Mouse (Mus musculus): ENCODE measurements around the gene Skap1. TPM values are rescaled to one million over a fixed set of nuclear protein-coding genes. Genes with fewer than 3 reads are reported as not detected.
A peak's percentile ranks its signal among the peaks of the same experiment; 100 is the strongest.

Skap1 gene
- polyA plus RNA-seq, 1 experiment = 2.3 TPM

DNA sequence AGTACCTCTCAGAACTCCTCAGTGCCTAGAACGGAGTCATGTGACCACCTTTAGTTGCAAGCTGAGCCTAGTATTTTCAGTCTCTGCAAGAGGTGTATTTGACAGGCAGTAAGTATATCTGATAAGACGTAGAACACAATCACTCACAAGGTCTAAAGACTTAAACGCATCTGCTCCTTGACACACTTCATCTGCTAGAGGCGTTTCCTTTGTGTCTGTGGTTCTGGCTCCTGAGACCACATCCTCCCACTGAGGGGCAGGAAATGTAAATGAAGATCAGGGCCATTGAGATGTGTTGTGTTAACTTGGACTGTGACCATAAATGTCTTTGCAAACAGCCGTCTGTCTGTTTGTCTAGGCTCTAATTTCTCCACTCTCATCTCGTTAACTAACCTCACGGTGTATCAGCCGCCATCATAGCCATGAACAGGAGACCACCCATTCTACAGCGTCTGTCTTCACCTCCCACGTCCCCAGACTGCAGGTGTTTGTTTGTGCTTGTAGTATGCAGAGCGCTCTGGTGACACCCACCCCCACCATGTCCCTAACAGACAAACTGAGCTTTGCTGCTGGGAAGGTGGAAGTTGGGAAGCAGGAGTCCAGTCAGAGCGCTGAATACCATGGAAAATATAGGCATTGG is 22.7 kb upstream of the Skap1 start:
- TF ChIP-seq CTCF (IDR thresholded peaks at IDR 0.05; ENCODE audit: borderline replicate concordance, extremely low read depth, insufficient read depth, insufficient read length) (no peak), POLR2A (IDR thresholded peaks at IDR 0.05; ENCODE audit: borderline replicate concordance, extremely low read depth, insufficient read depth, insufficient read length, poor library complexity, severe bottlenecking) (no peak)
- no peak for DNase-seq (ENCODE audit: low read depth)

DNA sequence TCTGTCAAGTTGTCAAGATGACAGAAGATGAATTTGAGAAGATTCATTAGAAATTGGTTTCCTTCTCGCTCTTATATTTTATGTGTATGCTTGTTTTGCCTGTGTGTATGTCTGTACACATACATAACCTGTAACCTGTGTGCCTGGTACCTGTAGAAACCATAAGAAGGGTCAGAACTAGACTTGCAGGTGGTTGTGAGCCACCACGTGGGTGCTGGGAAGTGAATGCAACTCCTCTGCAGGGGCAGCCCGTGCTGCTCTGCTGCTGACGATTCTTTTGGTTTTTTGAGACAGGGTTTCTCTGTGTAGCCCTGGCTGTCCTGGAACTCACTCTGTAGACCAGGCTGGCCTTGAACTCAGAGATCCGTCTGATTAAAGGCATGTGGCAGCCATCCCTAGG is 21.9 kb upstream of the Skap1 start:
- no peak for DNase-seq (ENCODE audit: low read depth)
- TF ChIP-seq CTCF (IDR thresholded peaks at IDR 0.05; ENCODE audit: borderline replicate concordance, extremely low read depth, insufficient read depth, insufficient read length) = no peak
- TF ChIP-seq POLR2A (IDR thresholded peaks at IDR 0.05; ENCODE audit: borderline replicate concordance, extremely low read depth, insufficient read depth, insufficient read length, poor library complexity, severe bottlenecking) = no peak

DNA sequence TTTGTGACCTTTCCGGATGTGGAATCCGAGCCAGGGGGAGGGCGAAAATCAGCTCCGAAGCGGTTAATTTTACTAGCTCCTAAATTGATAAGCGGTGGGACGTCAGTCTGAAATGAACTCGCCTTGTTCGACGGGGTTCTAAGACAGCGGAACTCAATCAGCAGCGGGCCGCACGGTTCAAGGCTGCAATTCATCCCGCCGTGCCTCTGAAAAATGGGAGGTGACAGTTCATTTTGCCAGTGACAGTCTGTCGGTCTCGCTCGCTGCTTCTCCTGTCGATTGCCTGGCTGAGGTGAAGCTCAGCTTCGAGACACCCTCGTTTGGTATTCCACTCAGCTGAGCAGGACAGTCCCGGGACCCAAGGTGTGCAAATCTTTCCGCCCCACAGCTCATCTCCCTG is 16.5 kb upstream of the Skap1 start:
- no peak for TF ChIP-seq POLR2A (IDR thresholded peaks at IDR 0.05; ENCODE audit: borderline replicate concordance, extremely low read depth, insufficient read depth, insufficient read length, poor library complexity, severe bottlenecking)
- TF ChIP-seq CTCF (IDR thresholded peaks at IDR 0.05; ENCODE audit: borderline replicate concordance, extremely low read depth, insufficient read depth, insufficient read length) = no peak
- no peak for DNase-seq (ENCODE audit: low read depth)

DNA sequence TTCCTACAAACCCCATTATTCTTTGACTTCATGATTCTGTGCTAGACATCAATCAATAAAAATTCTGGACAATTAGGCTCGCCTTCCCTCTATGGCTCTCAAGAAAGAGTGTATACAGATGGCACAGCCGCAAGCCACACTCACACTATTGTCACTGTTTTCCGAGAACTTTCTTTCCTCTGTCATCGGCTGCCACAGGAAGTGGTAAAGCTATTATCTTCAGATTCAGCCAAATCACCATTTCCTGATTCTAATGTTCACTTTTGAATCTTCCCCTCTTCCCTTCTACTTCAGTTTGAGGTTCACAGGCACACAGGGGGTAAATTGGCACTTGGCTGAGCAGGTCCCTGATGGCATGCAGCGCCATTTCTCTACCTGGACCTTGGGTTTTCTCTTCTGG is 9.3 kb upstream of the Skap1 start:
- DNase-seq (ENCODE audit: low read depth) = no peak
- TF ChIP-seq POLR2A (IDR thresholded peaks at IDR 0.05; ENCODE audit: borderline replicate concordance, extremely low read depth, insufficient read depth, insufficient read length, poor library complexity, severe bottlenecking) (no peak), CTCF (IDR thresholded peaks at IDR 0.05; ENCODE audit: borderline replicate concordance, extremely low read depth, insufficient read depth, insufficient read length) (no peak)

DNA sequence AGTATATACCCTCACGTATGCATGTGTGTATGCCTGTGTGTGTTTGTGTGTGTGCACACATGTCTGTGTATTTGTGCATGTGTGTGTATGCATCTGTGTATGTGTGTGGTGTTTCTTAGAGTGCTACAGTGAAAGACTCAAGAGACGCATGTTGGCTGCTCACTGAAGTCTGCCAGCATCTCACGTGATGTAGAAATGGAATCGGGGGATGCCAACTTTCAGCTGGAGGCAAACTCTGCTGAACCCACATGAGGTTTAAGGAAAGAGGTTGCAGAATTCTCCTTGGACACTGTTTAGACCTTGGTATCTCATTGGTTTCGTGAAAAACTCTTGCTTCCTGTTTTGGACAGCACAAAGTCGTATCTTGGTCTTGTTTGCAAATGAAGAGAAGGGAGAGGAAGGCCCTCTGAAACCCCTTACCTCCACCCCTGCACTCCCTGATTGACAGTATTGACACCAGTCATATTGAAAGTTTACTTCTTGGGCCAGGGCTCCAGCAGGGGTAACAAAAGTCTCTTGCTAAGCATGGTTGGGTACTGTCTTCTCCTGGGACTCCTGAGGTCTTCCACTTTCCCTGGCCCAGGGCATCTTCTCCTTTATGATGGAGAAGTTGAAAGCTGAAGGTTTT is 8.6 kb upstream of the Skap1 start:
- no peak for DNase-seq (ENCODE audit: low read depth)
- no peak for TF ChIP-seq CTCF (IDR thresholded peaks at IDR 0.05; ENCODE audit: borderline replicate concordance, extremely low read depth, insufficient read depth, insufficient read length)
- no peak for TF ChIP-seq POLR2A (IDR thresholded peaks at IDR 0.05; ENCODE audit: borderline replicate concordance, extremely low read depth, insufficient read depth, insufficient read length, poor library complexity, severe bottlenecking)

DNA sequence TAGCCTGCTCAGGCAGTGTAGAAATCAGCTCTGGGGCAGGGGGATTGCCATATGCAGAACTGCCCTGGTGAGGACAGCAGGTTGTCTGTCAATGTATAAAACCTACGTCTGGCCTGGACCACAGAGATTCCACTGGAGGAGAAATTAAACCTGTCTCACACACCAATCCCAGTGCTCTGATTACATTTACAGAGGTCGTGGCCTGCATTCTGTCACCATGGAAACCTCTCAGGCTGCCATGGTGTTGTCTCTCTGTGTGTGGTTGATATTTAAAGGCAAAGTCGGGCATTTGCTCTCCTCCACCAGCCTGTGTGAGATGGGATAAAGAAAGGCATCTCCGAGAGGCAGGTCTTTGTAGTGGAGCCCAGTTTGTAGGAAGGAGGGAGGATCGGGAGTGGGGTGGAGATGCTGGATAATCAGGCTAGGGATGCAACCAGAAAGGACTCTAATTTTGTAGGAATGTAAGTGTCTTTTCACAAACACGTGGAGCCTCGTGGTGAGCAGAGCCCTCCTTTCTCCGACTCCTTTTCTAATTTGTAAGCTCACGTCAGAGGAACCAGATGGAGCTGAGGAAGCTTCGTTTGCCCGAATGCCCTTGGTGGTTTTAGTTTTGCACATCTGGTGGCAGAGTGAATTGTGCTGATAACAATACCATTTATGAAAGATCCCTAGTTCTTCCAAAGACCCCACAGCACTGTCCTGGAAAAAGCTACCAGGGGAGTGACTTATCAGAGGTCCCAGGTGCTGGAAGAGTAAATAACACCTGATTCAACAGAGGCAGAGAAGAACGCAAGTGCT is 7.7 kb upstream of the Skap1 start:
- TF ChIP-seq POLR2A (IDR thresholded peaks at IDR 0.05; ENCODE audit: borderline replicate concordance, extremely low read depth, insufficient read depth, insufficient read length, poor library complexity, severe bottlenecking) (no peak), CTCF (IDR thresholded peaks at IDR 0.05; ENCODE audit: borderline replicate concordance, extremely low read depth, insufficient read depth, insufficient read length) (no peak)
- DNase-seq (ENCODE audit: low read depth) = peak; percentile 91

DNA sequence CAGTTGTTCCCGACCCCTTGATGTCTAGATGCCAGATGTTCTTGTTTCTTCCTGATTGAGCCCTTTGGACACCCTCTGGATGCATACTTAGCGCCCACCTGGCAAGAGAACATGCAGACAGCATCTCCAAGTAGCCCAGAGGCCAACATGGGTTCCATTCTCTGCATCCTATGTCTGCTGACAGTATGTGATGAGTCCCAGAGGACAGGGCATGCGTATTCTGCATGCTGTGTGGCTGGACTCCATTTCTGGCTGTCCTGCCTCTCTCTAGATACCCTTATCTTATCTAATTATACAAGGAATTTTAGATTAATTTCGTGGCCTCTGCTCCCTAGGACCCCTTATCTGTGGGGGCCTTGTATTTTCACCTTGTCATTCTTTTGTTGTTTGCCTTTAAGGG is 2.6 kb upstream of the Skap1 start:
- DNase-seq (ENCODE audit: low read depth) = no peak
- TF ChIP-seq CTCF (IDR thresholded peaks at IDR 0.05; ENCODE audit: borderline replicate concordance, extremely low read depth, insufficient read depth, insufficient read length) (no peak), POLR2A (IDR thresholded peaks at IDR 0.05; ENCODE audit: borderline replicate concordance, extremely low read depth, insufficient read depth, insufficient read length, poor library complexity, severe bottlenecking) (no peak)

DNA sequence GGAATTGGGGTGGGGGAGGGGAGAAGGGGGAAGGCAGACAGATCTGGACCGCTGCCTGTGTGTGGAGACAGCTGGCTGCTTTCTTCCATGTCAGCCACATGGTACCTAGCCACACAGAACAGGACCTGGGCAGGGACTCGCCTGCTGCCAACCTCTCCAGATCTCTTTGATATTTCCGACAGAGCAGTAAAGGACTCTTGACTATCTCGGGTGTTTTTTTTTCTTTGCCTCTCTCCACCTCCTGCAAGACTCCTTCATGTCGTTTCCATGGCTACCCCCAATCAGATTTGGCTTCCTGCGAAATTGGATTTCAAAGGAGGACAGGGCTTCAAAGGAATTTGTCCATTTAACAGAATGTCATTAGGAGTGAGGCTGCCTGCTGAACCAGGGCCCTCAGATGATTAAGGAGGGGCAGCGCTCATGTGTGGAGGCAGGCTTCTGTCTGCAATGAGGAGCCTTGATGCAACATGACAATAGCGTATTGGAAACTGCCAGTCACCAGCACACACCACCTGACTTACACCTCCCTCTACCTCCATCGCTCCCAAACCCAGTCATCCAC is 2.1 kb upstream of the Skap1 start:
- peak; percentile 96 for DNase-seq (ENCODE audit: low read depth)
- no peak for TF ChIP-seq POLR2A (IDR thresholded peaks at IDR 0.05; ENCODE audit: borderline replicate concordance, extremely low read depth, insufficient read depth, insufficient read length, poor library complexity, severe bottlenecking)
- no peak for TF ChIP-seq CTCF (IDR thresholded peaks at IDR 0.05; ENCODE audit: borderline replicate concordance, extremely low read depth, insufficient read depth, insufficient read length)

DNA sequence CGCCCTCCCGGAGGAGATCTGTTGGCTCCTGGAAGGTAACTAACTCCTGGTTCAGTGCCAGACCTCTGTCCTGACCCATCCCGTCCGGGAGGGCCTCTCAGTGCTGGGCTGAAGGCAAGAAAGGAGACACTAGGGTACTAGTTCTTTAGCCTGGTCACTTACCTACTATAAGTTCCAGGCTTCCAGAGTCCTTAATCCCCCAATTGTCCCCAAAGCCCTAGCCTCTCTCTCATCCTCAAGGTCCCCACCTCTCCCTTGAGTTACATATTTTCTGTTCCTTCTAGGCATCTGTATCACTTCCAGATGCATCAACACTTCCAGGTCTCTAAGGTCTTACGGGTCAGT is 295 bp downstream of the Skap1 start:
- no peak for DNase-seq (ENCODE audit: low read depth)
- TF ChIP-seq CTCF (IDR thresholded peaks at IDR 0.05; ENCODE audit: borderline replicate concordance, extremely low read depth, insufficient read depth, insufficient read length) = no peak
- no peak for TF ChIP-seq POLR2A (IDR thresholded peaks at IDR 0.05; ENCODE audit: borderline replicate concordance, extremely low read depth, insufficient read depth, insufficient read length, poor library complexity, severe bottlenecking)

DNA sequence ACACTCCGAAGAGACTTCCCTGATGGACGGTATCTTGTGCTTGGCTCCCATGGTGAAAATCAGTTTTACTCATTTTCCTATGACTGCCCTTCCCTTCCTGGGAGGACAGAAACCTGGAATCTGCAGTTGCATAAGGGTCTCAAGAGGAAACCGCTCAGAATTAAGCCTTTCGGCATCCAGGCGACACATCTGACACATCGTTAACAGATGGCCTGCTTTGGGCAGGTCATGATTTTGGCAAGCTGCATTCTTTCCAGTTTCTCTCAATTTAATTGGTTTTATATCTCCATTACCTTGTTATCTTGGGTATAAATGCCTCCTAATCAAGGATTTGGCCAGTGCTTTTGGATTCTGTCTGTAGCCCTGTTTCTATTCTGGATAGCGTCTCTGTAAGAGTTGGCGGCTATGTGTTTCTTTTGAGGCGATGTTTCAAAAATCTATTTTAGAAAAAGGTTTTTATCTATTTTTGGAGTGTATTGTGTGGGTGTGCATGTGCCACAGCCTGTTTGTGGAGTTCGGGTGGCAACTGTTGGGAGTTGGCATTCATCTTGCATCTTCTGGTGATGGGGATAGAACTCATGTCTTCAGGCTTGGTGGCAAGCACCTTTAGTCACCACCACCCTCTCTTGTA is 1.1 kb downstream of the Skap1 start:
- no peak for TF ChIP-seq CTCF (IDR thresholded peaks at IDR 0.05; ENCODE audit: borderline replicate concordance, extremely low read depth, insufficient read depth, insufficient read length)
- DNase-seq (ENCODE audit: low read depth) = peak; percentile 62

DNA sequence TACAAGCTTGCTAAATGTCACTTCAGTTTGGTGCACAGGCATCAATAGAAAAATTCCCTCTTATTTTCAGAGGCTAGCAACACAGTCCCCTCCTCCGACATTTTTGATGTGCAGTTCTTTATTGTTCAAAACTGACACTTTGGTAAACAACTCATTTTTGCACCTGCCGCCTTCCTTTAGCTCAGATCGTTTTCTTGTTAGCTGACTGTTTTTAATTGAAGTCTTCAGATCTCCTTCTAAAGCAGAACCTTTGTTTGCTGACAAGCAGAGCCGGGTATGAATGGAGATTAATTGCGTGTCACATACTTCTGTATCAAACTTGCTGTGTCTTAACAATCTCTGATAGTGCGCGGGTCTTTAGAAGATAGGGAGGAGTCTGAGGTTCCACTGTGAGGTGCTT is 2.0 kb downstream of the Skap1 start:
- peak; percentile 63 for DNase-seq (ENCODE audit: low read depth)

More for the DNA sequence above, 2.0 kb downstream of the Skap1 start:
- TF ChIP-seq CTCF (IDR thresholded peaks at IDR 0.05; ENCODE audit: borderline replicate concordance, extremely low read depth, insufficient read depth, insufficient read length) (no peak), POLR2A (IDR thresholded peaks at IDR 0.05; ENCODE audit: borderline replicate concordance, extremely low read depth, insufficient read depth, insufficient read length, poor library complexity, severe bottlenecking) (no peak)
